Mouse (Mus musculus): ENCODE data around the gene Plce1.

Plce1 gene

DNA sequence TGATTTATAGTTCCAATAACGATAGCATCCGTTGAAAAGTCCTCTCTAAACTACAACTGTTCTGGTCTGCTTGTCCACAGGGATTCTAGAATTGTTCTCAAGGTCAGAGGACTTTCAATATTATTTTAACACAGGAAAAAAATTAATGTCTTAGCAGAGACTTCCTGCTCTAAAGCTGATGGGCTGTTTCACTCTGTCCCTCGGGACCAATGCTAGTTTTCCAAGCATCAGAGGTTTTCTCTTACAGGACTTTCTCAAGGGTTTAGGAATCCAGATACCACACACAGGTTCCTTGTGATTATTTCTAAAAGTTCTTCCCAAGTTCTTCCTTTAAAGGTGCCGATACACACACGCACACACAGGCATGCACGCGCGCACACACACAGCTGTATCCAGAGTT lies 263.6 kb downstream of the Plce1 start:
- DNase-seq: no peak

DNA sequence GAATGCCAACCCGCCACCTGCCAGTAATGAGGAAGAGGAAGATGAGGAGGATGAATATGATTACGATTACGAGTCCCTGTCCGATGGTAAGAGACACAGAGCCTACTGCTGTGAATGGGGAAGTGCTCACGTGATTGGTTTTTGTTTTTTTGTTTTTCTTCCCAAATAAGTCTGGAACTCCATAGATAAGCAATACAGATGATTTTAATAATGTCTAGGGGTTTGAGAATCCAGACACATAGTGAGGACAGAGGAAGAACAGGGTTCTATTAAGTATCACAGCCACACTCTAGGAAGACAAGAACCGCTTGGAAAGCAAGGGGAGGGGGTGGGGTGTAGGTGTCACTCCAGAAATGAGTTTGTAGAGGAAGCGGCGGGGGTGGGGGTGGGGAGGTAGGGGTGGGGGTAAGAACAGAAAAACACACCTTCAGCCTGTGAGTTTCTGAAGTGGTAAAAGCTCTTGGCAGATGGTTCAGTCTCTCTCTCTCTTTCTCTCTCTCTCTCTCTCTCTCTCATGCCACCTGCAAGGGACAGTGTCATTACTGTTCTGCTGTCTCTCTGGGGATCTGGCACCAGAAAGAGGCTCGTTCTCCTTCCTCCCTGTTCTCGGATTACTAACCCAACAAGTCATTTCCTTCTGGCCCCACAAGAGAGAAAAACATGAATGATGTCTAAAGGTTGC lies 265.0 kb downstream of the Plce1 start:
- DNase-seq: no peak

DNA sequence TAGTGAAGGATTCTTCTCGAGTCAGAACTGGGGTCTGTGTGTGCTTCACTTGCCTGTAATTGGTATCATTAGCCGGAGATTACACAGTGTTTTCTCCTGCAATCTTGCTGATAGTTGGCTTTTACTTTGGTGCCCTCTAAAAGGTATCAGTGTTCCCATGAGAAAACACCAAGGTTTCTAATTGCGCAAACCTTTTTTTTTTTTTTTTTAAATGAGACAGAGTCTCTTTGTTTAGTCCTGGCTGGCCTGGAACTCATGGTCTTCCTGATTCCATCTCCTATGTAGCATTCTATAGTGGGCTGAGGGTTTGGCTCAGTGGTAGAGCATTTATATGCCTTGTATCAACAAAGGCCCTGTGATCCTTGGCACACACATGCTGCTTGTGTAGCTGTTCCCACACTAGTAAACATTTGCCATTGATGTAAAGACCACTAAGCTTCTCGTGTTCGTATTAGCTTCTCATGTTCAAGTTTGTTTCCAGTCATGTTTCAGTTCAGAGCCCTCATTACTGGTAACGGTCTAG lies 265.6 kb downstream of the Plce1 start:
- DNase-seq: no peak

DNA sequence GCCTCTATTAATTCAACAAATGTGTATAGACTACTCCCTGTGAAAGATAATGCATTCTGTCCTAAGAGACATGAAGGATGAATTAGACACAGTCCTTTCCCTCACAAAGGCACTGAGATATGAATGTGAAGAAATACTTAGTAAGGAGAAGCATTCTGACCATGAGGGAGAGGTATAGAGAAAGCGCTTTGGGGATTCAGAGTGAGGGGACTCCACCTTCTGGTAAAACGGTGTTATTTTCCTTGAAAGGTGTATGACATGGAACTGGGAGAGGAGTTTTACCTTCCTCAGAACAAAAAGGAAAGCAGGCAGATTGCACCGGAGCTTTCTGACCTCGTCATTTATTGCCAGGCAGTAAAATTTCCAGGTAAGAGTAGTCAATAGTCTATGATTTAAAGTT lies 269.3 kb downstream of the Plce1 start:
- DNase-seq: no peak

DNA sequence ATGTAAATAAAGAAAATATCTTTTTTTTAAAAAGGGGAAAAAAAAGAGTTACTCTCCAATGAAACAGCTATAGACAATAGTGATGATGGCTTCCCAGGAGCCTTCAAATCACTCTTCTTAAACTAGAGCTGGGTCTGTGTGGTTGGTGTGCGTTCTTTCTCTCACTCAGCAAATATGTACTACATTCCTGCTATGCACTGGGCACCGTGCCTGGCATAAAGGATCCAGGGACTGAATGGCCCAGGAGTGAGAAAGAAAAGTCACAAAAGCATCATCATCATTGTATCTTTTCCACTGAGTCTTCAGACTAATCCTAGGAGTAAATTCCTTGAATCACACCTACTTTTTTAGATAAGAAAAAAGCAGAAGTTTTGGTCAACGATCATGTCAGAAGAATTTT lies 276.3 kb downstream of the Plce1 start:
- DNase-seq: no peak

DNA sequence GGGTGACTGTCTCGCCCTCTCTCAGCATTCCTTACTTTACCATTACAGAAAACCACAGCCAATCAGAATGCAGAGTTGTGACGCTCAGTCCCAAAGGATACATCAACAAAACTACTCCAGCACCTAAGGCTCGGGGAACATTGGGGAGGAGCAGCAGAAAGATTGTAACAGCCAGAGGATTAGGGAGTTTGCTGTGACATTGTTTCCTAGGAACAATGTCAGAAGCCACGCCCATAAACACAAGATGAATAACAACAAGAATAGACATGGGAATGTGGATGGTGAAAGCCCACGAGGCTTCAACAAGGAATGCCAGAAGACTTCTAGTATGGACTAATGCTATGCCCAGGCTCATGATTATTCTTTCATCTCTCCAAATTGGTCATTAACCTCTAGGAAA lies 277.1 kb downstream of the Plce1 start:
- no peak for DNase-seq

DNA sequence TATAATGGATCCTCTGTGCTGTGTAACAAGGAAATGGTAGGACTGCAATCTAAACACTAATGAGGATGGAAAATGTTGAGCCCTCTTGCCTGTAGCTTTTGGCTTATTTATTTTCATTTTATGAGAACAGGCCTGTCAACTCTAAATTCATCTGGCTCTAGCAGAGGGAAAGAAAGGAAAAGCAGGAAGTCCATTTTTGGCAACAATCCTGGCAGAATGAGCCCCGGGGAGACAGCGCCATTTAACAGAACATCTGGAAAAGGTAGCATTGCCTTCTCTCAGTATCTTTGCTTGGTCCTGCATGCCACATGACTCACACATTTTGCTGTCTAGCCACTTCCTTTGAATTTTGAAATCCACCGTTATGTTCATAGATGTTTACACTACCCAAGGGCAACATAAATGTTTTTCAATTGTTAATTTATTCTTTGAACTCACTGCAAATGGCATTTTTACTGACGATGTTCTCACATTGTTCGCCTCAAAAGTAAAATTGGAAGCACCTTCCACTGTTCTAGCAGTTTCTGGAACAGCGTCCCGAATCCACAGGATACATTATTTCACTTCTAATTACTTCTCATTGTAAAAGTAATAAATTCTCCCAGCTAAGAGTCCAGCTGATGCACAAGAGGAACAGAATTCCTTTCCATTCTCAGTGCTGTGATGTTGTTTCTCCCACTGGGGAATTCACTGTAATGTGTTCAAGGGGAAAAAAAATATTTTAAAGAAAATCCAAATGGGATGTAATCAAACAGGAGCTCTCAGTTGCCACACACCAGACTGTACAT lies 278.0 kb downstream of the Plce1 start:
- no peak for DNase-seq

DNA sequence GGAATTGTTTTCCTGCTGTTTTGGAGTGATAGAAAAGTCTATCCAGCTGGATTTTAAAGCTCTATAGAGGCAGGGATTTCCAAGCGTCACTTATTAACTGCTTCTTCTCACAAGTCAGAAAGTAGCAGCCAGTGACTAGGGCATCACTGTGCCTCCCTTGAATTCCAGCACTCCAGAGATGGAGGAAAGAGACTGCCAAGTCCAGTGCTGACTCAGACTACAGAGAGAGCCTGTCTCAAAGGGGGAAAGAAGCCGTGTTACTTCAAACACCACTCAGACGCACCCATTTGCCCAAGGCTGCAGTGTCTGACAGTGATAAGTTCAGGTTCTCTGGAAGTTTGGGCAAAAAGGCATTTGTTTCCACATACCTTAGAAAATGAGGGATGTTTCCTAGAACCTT lies 279.5 kb downstream of the Plce1 start:
- DNase-seq: no peak

DNA sequence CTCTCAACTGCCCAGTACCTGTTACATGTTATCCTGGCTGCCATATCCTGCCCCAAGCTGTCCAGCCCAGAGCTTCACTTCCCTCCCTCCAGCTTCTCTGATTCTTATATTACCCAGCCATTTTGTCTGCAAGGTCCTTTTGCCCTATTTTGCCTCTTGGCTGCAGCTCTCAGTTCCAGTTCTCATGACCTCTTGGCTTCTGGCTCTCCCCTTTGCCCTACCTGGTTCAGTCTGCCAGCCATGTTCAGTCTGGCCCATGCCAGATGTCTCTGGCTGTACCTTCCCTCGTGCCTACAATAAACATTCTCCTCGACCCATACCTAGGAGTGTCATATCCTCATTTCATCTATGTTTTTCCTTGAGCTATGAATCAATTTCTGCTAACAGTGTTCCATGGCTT lies 285.4 kb downstream of the Plce1 start:
- no peak for DNase-seq

DNA sequence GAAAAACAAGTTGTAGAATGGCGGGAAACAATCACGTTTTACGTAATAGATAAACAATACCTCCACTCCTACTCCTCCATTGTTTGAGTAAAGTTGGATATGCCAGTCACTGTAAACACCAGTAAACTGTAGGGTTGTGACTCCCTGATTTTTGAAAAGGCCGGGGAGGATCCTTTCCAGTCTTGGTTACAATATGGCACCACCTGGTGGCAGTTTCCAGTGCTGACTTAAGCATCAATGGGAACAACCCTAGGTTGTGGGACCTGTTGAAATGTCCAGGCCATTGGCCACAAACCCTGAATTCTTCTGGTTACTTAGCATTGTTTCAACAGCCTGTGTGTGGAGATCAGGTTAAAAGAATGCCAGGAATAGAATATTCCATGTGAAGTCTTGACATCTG lies 294.6 kb downstream of the Plce1 start:
- peak; percentile 7 to 26 for DNase-seq

DNA sequence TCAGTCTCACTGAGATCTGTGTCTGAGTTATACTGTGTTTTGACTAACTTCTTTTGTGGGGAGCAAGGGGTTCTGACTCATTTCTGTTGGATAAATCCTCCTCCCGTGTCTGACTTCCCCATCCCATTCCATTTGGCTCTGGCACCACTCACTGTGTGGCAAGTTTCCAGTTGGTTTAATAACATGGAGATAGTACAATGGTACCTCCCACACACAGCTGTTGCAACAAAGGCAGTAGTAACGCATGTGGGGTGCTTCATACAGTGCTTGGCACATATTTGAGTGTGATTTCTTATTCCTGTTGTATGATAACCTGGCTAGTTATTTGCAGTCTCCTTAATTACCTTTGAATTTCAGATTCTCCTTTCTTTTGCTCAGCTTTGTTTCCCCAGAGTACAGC lies 297.9 kb downstream of the Plce1 start:
- no peak for DNase-seq

DNA sequence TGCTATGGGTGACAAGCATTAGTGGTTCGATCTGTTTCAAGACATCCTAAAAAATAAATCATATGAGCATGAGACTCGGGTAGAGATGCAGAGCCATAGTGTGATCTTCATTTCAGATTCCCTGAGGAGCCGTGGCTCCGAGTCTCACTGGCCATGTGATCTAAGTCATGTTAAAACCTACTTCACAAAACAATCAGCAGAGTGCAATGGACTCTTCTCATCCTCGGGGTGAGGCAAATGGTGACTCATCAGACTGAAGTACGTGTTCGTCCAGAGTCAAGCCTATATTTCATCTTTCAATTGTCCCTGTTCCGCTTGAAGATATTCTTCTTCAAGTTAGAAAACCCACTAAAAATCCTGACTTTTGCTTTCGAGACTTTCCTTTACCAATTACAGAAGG lies 302.6 kb downstream of the Plce1 start:
- no peak for DNase-seq

DNA sequence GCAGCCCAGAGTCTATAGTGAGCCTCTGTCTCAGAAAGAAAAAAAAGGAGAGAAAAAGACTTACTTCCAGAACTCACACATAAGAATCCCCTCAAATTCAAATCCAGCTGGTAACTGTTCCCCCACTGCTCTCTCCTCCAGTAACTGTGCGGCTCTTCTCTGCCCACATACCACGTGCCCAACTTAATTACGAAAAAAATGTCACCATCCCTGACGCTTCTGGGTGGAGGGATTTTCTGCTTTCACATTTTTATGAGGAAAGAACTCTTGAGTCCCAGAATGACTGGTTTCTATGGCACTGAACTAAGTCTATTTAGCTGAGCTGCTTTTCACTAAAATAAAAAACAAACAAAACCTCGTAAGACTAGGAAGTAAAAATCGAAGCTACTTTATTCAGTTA lies 306.8 kb downstream of the Plce1 start:
- no peak for DNase-seq

DNA sequence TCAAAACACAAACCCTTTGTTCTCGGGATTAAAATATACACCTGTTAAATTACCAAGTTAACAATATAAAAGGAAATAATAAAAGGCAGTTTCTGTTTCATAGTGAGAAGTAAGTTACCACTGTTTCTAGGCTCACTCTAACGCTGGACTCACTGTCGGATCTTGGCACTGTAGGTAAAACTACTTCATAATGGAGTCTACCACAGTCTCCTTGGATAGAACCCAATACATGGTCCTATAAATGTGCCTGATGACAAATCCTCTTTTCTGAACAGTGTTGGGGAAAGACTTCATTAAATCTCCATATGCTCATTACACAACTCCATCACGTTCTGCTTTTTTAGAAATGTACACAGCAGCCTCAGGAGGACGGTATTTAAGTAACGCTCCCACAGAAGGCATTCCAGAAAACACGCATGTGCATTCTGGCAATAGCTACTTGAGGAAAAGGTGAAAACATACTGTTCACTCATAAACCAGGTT lies 312.7 kb downstream of the Plce1 start:
- DNase-seq: no peak

DNA sequence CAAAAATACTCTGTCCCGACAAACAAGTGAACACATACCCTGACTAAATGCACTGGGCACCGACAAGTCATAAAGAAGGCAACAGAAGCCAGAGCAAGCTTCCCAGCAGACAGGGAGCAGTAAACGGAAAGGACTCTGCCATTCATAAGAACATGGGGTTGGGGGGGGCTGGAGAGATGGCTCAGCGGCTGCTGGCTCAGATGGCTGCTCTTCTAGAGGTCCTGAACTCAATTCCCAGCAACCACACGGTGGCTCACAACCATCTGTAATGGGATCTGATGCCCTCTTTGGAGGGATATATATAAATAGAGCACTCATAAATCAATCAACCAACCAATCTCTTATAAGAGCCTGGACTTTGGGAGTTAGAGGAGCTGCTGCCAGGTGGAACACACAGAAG lies 315.6 kb downstream of the Plce1 start:
- no peak for DNase-seq

DNA sequence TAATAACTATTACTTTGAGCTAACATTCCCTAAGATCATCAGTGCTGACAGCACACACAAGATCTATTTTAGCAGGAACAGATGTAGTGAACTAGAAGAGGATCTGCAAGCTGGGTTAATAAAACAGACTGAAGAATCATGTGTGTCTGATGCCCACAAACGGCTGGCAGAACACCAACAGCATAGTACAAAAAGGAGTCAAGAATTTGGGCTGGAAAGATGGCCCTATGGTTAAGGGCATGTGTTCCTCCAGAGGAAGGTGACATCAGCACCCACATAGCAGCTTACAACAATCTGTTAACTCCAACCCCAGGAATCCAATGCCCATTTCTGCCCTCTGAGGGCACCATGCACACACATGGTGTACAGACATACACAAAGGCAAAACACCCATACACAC lies 317.4 kb downstream of the Plce1 start:
- DNase-seq: no peak

DNA sequence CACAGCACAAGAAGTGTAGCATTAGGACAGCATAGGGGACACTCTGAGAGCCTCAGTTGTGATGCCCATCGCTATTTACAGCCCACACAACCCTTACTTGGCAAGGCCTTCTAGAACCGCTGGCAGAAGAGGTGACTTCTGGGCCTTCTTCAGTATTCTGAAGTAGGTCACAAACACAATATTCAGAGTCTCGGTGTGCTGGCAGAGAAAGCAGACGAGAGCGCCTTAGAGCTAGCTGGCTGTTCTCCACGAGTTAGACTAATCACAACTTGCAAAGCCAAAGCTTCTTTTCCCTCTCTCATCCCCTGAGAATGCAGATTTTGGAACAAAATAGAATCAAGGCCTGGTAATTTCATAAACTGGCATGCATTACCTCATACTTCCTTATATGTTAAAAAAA lies 317.9 kb downstream of the Plce1 start:
- peak in 1 of 2 experiments; percentile 9 for DNase-seq

DNA sequence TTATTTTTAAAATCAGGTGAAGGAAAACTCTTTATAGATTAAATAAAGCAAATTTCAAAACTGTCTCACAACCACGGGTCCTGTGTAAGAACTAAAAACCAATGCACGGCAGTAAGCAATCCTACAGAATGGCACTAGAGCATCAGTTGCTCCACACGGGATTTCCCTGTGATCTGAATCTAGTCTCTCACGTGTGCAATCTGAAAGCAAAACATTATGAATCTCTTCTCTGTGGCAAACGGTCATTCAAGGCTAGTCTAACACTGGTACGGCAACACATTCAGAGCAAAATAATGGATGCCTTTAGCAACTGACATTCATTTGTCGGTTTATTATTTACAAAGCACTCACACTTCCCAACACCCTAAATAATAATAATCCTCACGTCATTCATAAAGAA lies 337.3 kb downstream of the Plce1 start:
- DNase-seq: no peak

DNA sequence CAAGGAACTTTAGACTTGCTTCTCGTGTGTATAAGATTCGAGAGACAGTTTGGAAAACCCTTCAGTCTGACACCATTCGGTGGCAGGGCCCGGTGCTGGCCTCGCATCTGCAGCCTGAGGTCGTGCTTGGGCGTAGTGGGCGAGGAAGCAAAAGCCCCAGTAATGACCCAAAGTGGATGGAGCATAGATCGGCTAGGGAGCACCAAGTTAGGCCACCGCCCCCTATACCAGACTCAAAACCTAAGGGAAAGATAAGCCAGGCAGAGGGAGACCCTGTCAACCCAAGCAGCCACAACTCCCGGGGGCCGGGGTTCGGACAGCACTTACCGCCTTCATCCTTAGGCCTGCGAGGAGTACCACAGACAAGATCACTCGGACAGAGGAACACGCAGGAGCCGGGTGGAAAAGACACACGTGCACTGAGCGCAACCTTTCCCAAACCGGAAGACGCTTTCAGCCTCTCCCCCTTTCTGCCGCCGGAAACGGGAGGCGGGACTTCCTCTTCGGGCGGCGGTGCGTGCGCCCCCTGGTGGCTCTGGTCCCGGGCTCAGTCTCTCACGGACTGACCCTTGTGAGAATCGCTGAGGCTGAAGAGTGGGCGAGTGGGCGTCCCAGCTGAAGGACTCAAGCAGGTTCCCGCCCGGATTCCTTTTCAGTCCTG lies 338.0 kb downstream of the Plce1 start, which contains the start of gene Noc3l:
TSS of gene Noc3l (minus strand) at position 472 of the 661 bp plus-strand sequence.
- peak; percentile 91 to 97 for DNase-seq

DNA sequence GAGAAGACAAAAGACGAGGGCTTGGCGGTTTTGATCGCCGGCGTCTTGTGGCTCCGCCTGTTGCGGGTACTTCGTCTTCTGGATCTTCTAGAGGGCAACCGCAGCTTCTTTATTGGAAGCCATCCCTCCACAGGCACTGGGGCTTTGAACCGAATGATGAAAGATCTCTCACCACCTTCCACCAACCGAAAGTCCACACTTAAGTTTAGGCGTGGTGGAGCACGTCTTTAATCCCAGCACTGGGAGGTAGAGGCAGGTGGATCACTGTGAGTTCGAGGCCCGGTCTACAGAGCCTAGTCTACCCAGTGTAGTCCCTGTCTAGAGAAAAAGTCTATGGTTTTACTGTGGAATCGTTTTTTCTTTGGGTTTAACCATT lies 338.5 kb downstream of the Plce1 start:
- DNase-seq: no peak

DNA sequence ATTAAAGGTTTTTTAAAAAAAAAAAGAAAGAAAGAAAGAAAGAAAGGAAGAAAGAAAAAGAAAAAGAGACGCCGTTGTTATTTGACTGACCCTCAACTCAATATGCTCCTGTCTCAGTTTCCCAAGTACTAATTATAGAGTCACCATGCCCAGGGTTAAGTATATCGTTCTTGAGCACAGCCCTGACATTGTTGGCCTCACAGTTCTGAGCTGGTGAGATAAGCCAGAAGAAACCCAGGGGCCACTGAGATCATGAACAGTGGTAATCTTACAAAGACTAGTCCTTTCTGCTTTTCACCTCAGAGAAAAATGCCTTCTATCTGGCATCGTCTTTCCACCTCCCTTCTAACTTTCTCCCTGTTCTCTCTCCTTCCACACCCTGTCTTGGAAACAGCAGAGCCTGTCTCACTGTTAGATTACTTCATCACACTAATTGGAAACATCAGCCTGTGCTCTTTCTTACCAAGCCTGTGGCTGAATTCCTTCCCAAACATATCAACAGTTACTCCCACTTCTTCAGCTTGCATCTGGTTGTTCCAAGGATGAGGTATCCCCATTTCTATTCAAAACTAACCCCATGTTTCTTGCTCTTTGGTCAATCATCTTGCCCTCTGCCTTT lies 339.4 kb downstream of the Plce1 start:
- no peak for DNase-seq

DNA sequence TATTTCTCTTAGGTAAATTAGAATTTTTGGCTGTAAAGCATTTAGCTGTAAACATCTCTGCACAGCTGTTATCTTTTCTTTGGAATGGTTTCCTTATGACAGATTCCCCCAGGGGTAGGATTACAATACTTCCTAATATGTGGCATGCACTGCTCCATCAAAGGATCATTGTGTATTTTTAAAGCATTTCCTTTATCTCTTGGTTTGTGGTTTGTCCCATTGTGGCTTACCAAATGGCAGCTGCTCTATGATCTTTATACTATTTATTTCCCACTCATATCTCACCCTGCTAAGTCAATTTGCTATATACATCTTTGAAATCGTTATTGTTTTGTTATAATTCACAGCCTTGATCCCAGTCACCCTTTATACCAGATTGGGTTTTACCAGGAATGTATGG lies 352.3 kb downstream of the Plce1 start:
- no peak for DNase-seq

Data from cerebellum, adult 18-20 months (tissue).